Mouse (Mus musculus) heart, adult 2 months (tissue): ENCODE results near the gene Ddx60. TPM values are rescaled to one million over a fixed set of nuclear protein-coding genes. Genes with fewer than 3 reads are reported as not detected.

ENCODE experiments used
- DNase-seq, 2 experiments: peaks; one replicate each; pipeline ENCODE4 v3.0.0; 2021
- H3K27ac ChIP-seq: fragments of 200-600 bp; 2 replicates; pipeline ENCODE4 v1.8.1; 2022
- H3K27me3 ChIP-seq: fragments of 200-500 bp; 2 replicates; pipeline ENCODE4 v1.6.1; 2012; ENCODE audit warnings: mild to moderate bottlenecking, low read length, inconsistent platforms, mixed read lengths; ENCODE audit not compliant: control insufficient read depth, insufficient read depth
- H3K36me3 ChIP-seq: fragments of 200-500 bp; 2 replicates; pipeline ENCODE4 v1.6.1; 2012; ENCODE audit warnings: low read length, inconsistent platforms; ENCODE audit not compliant: control insufficient read depth, insufficient read depth
- H3K4me1 ChIP-seq: fragments of 200-500 bp; 2 replicates; pipeline ENCODE4 v1.6.1; 2011; ENCODE audit warnings: low read length; ENCODE audit not compliant: control insufficient read depth, insufficient read depth
- H3K4me3 ChIP-seq: fragments of 200-600 bp; 2 replicates; pipeline ENCODE4 v1.8.1; 2022
- H3K79me2 ChIP-seq: fragments of 200-500 bp; replicated peaks from 2 replicates; pipeline ENCODE4 v1.6.1; 2012; ENCODE audit warnings: mild to moderate bottlenecking, inconsistent platforms, low read length, moderate library complexity, mixed read lengths; ENCODE audit not compliant: control insufficient read depth, insufficient read depth
- H3K9ac ChIP-seq: fragments of 200-500 bp; 2 replicates; pipeline ENCODE4 v1.6.1; 2012; ENCODE audit warnings: low read depth, mild to moderate bottlenecking, control low read depth, inconsistent platforms, low read length, mixed read lengths
- CTCF ChIP-seq: fragments of 200-600 bp; IDR thresholded peaks from 2 replicates; pipeline ENCODE4 v1.8.1; 2022; ENCODE audit warnings: antibody characterized with exemption, mild to moderate bottlenecking, moderate library complexity
- EP300 ChIP-seq: fragments of 200-500 bp; IDR thresholded peaks from 2 replicates; pipeline ENCODE4 v1.6.1; 2011; ENCODE audit warnings: low read depth, low read length, control low read depth; ENCODE audit not compliant: insufficient read depth
- POLR2A ChIP-seq: fragments of 200-500 bp; IDR thresholded peaks from 2 replicates; pipeline ENCODE4 v1.6.1; 2011; ENCODE audit warnings: mild to moderate bottlenecking, low read depth, low read length, control low read depth; ENCODE audit not compliant: insufficient read depth
- WGBS: fragments of 180-500 bp; shearing (Covaris S2); methylation state at CpG from one replicate; pipeline ENCODE4 v1.1.7; 2018; 5-methylcytosine and 5-hydroxymethylcytosine counted together
- intact Hi-C: fragments of 180-260 bp; cut with DNase I; formaldehyde crosslinking; loops from one replicate; pipeline ENCODE4 v1.15.1; 2025
- polyA plus RNA-seq: library from polyadenylated mRNA; depleted of rRNA; stranded (reverse); fragments of >200 nt; gene quantifications from 2 replicates; pipeline ENCODE4 v1.2.3, GENCODE M21; 2012
- total RNA-seq, 2 experiments: library from RNA; stranded (reverse); gene quantifications; 2 replicates each; pipeline ENCODE4 v1.2.3; 2021

The Ddx60 gene
- total and polyA plus RNA-seq, 3 experiments: 0.53 to 1.7 (median 1.1) TPM

- H3K79me2 ChIP-seq: no peaks in the 10 kb centered on the region
- TF ChIP-seq CTCF: no peak
- TF ChIP-seq EP300: no peak
- TF ChIP-seq POLR2A: no peak
- 95% methylated on average over 4 of the region's 4 CpGs for WGBS
Observed at GRCm38 (mm10) chr8:62014166-62014565, 86.3 kb downstream of the Ddx60 start.

DNA sequence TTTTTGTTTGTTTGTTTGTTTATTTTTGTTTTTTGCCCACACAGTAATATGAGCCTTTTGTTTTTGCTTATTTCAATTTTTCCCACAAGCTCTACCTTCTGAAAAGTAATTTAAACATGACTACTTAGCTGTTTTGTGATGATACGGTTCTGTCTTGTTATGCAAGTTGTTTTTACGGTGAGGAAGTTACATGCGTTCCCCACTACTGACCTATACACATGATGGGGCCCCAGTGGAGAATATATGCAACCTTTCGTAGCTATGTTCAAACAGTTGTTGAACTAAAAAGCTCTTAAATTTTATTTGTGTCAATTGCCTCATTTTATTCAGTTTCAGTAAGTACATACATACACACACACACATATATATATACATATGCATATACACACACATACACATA, 86.7 kb downstream of the Ddx60 start:
- TF ChIP-seq POLR2A: no peak
- no peak for TF ChIP-seq CTCF
- no peak for TF ChIP-seq EP300
- 88% methylated on average over 4 of the region's 4 CpGs for WGBS
- no peaks in the 10 kb centered on the region for H3K4me1 ChIP-seq

More at GRCm38 (mm10) chr8:62014166-62014565, 86.3 kb downstream of the Ddx60 start:
- Histone ChIP-seq H3K36me3 (no peaks in the 10 kb centered on the region), H3K4me1 (no peaks in the 10 kb centered on the region), H3K9ac (no peak overlapping the region), H3K4me3 (no peak overlapping the region), H3K27ac (no peak overlapping the region), H3K27me3 (no peaks in the 10 kb centered on the region)
- DNase-seq: no peak
- intact Hi-C loops: no loop called here

GRCm38 (mm10) chr8:62034351-62034750, 106.5 kb downstream of the Ddx60 start:
- Histone ChIP-seq H3K79me2 (no peaks in the 10 kb centered on the region), H3K27me3 (no peaks in the 10 kb centered on the region), H3K27ac (no peak overlapping the region), H3K4me1 (no peaks in the 10 kb centered on the region), H3K36me3 (no peaks in the 10 kb centered on the region; the same call in 1 of the 2 replicates), H3K4me3 (no peak overlapping the region), H3K9ac (no peak overlapping the region)
- WGBS: 60% methylated on average over 3 of the region's 3 CpGs
- TF ChIP-seq CTCF: peak; percentile 63
- no peak for TF ChIP-seq EP300
- TF ChIP-seq POLR2A: no peak
- intact Hi-C loops: loop anchor here (2.0 to 10.0 kb wide), 2 partner anchors 140 to 510 kb away; no protein-coding TSS in a partner anchor
- no peak for DNase-seq

More for the DNA sequence above, 86.7 kb downstream of the Ddx60 start:
- intact Hi-C loops: no loop called here
- no peak for DNase-seq
- no peak overlapping the region for H3K27ac ChIP-seq
- no peaks in the 10 kb centered on the region for H3K79me2 ChIP-seq
- no peaks in the 10 kb centered on the region for H3K27me3 ChIP-seq
- H3K36me3 ChIP-seq: no peaks in the 10 kb centered on the region
- no peak overlapping the region for H3K9ac ChIP-seq
- no peak overlapping the region for H3K4me3 ChIP-seq

DNA sequence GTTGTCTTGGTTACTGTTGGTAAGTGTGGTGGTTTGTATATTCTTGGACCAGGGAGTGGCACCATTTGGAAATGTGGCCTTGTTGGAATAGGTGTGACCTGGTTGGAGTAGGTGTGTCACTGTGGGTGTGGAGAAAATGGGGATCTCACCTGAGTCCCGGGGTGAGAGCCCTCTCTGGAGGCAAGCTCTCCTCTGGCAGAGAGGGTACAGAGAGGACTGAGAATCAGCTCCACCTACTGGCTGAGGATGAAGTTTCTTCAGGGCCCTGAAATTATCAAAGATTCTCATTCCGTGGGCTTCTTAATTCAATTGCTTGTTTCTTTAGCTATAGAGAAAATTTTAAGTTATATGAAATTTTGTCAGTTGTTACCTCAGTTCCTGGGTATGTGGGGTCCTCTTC, 118.9 kb downstream of the Ddx60 start:
- intact Hi-C loops: no loop called here
- H3K36me3 ChIP-seq: no peaks in the 10 kb centered on the region

DNA sequence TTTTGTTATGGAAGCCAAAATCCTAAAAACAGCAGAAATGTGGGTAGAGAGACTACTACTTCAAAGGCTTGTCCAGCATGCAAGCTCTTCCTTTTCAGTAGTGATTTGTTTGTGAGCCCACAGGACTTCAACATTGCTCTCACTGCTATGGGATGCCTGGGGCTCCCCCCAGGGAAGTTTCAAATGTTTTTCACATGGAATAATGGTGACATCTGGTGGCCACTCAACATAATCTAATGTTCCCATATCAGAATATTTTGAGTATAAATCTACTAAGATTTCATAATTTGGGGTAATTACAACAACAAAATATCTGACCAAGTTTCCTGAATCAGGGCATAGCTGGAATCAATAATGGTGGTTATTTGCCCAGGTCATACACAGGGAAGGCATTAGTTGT, 132.5 kb downstream of the Ddx60 start:
- no peak overlapping the region for H3K4me3 ChIP-seq
- H3K4me1 ChIP-seq: no peaks in the 10 kb centered on the region
- H3K27ac ChIP-seq: no peak overlapping the region
- no peak overlapping the region for H3K9ac ChIP-seq
- peak; percentile 63 for TF ChIP-seq CTCF
- no peak for TF ChIP-seq EP300
- H3K36me3 ChIP-seq: no peaks in the 10 kb centered on the region
- H3K27me3 ChIP-seq: no peaks in the 10 kb centered on the region
- intact Hi-C loops: no loop called here
- no peaks in the 10 kb centered on the region for H3K79me2 ChIP-seq
- DNase-seq: no peak

More for the DNA sequence above, 118.9 kb downstream of the Ddx60 start:
- Histone ChIP-seq H3K27me3 (no peaks in the 10 kb centered on the region), H3K79me2 (no peaks in the 10 kb centered on the region), H3K4me3 (no peak overlapping the region), H3K27ac (no peak overlapping the region), H3K9ac (no peak overlapping the region), H3K4me1 (no peaks in the 10 kb centered on the region)
- peak; percentile 63 for TF ChIP-seq CTCF
- no peak for TF ChIP-seq EP300
- WGBS: 35% methylated on average over 2 of the region's 2 CpGs
- DNase-seq: no peak

DNA sequence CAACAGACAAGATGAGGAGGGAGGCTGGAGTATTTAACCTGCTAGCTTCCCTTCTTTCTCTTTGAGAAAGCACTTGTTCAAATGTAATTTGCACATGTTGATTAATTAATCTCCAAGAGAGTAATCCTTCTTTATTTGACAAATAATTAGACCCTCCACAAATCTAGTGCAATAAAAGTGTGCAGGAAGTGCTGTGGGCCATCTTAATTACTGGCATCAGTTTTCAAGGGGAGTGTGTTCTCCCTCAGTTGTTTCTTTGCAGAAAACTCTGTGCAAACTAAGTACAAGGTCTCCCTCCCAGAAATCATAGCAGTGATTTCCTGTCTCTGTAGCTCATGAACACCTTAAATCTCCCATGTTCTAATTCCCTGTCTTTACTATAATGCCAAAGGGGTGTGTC, 140.4 kb downstream of the Ddx60 start:
- no peak overlapping the region for H3K4me3 ChIP-seq
- no peaks in the 10 kb centered on the region for H3K27me3 ChIP-seq
- no peak overlapping the region for H3K9ac ChIP-seq
- intact Hi-C loops: no loop called here
- no peak for TF ChIP-seq POLR2A
- TF ChIP-seq CTCF: no peak
- no peaks in the 10 kb centered on the region for H3K36me3 ChIP-seq
- no peaks in the 10 kb centered on the region for H3K4me1 ChIP-seq
- H3K27ac ChIP-seq: no peak overlapping the region
- DNase-seq: no peak
- no peaks in the 10 kb centered on the region for H3K79me2 ChIP-seq
